Mouse (Mus musculus) thymus, postnatal 25 days (tissue): ENCODE measurements around the gene Vps52.
A peak's percentile ranks its signal among the peaks of the same experiment; 100 is the strongest.

Source experiments
- DNase-seq: peaks from one replicate; pipeline ENCODE4 v3.0.0; 2022

Vps52 gene

GRCm38 (mm10) chr17:33955555-33956214 is at the start of gene Vps52, which contains the start of gene Rps18:
TSS of gene Vps52 (plus strand) at chr17:33955812.
TSS of gene Rps18 (minus strand) at chr17:33956001.
- peak; percentile 97 for DNase-seq

GRCm38 (mm10) chr17:33908331-33909076 is 47.1 kb upstream of the Vps52 start:
- DNase-seq, result peak; percentile 54

GRCm38 (mm10) chr17:33909077-33909868 is 46.3 kb upstream of the Vps52 start, which contains the start of gene Daxx:
TSS of gene Daxx (plus strand) at chr17:33909414.
- DNase-seq, result peak; percentile 99

- peak; percentile 60 for DNase-seq
These were observed 45.8 kb upstream of the Vps52 start for GRCm38 (mm10) chr17:33909869-33910250.

GRCm38 (mm10) chr17:33910346-33911051 is 45.1 kb upstream of the Vps52 start:
- no peak for DNase-seq

- DNase-seq, result no peak
These were observed 44.4 kb upstream of the Vps52 start for GRCm38 (mm10) chr17:33911052-33911812.

GRCm38 (mm10) chr17:33911813-33912414 is 43.7 kb upstream of the Vps52 start:
- DNase-seq, result no peak

- DNase-seq, result no peak
These were observed 42.3 kb upstream of the Vps52 start for GRCm38 (mm10) chr17:33913264-33913663.

- DNase-seq, result no peak
These were observed 41.7 kb upstream of the Vps52 start for GRCm38 (mm10) chr17:33913905-33914304.

GRCm38 (mm10) chr17:33914969-33915391 is 40.6 kb upstream of the Vps52 start:
- DNase-seq, result no peak

- peak; percentile 94 for DNase-seq
These were observed 39.9 kb upstream of the Vps52 start, which contains the start of the genes Tapbp and Zbtb22 for GRCm38 (mm10) chr17:33915671-33916250. TSS of gene Tapbp (plus strand) at chr17:33915899. TSS of gene Zbtb22 (plus strand) at chr17:33915904.

GRCm38 (mm10) chr17:33916294-33916693 is 39.3 kb upstream of the Vps52 start:
- DNase-seq, result peak; percentile 80

- no peak for DNase-seq
These were observed 38.6 kb upstream of the Vps52 start for GRCm38 (mm10) chr17:33916847-33917655.

- DNase-seq, result no peak
These were observed 37.8 kb upstream of the Vps52 start for GRCm38 (mm10) chr17:33917656-33918292.

GRCm38 (mm10) chr17:33918293-33919203 is 37.1 kb upstream of the Vps52 start:
- DNase-seq, result no peak

- peak; percentile 80 for DNase-seq
These were observed 36.0 kb upstream of the Vps52 start for GRCm38 (mm10) chr17:33919351-33920281.
